Mouse (Mus musculus) duodenum, adult 2 months (tissue): ENCODE data around the gene Tigd2. TPM values are rescaled to one million over a fixed set of nuclear protein-coding genes. Genes with fewer than 3 reads are reported as not detected.

Experiments used
- polyA plus RNA-seq: library from polyadenylated mRNA; depleted of rRNA; stranded (reverse); fragments of >200 nt; gene quantifications from 2 replicates; pipeline ENCODE4 v1.2.3, GENCODE M21; 2012; ENCODE audit warnings: low replicate concordance; rRNA removed

Tigd2 gene
- 3.1 and 3.2 TPM in 2 replicates for polyA plus RNA-seq

GRCm38 (mm10) chr6:59208685-59209298 lies at the start of gene Tigd2:
Gene Tigd2, plus strand, starts transcription at chr6:59208870.

Other genes starting within 250 kb of the Tigd2 start
- gene Fam13a, start 184.3 kb upstream of the Tigd2 start, polyA plus RNA-seq: 1.8 and 6.0 TPM in 2 replicates
- gene Gprin3, start 217.4 kb downstream of the Tigd2 start, polyA plus RNA-seq: 0.51 and 0.81 TPM in 2 replicates